Mouse (Mus musculus) embryonic facial prominence, embryonic 14.5 days (tissue): ENCODE data around the gene Rnf123. TPM values are rescaled to one million over a fixed set of nuclear protein-coding genes. Genes with fewer than 3 reads are reported as not detected.

Experiments
- ATAC-seq: fragments of 200-750 bp; cut with Nextera tagmentation; 2 replicates; pipeline ENCODE4 v1.8.0; 2017; ENCODE audit warnings: low read depth, moderate number of reproducible peaks, moderate TSS enrichment
- DNase-seq: peaks from one replicate; pipeline ENCODE4 v3.0.0-alpha.2; 2015; ENCODE audit warnings: low spot score
- H3K27ac ChIP-seq: fragments of 300-500 bp; sonication (generic); replicated peaks from 2 replicates; pipeline ENCODE4 v1.5.1; 2014; ENCODE audit warnings: low read depth, mild to moderate bottlenecking, low read length, moderate library complexity
- H3K27me3 ChIP-seq: fragments of 300-500 bp; sonication (generic); replicated peaks from 2 replicates; pipeline ENCODE4 v1.6.1; 2014; ENCODE audit warnings: low read length; ENCODE audit not compliant: control insufficient read depth, insufficient read depth
- H3K36me3 ChIP-seq: fragments of 300-500 bp; sonication (generic); 2 replicates; pipeline ENCODE4 v1.6.1; 2014; ENCODE audit warnings: low read length, mixed read lengths; ENCODE audit not compliant: control insufficient read depth, insufficient read depth
- H3K4me1 ChIP-seq: fragments of 300-500 bp; sonication (generic); 2 replicates; pipeline ENCODE4 v1.6.1; 2014; ENCODE audit warnings: antibody characterized with exemption, low read length; ENCODE audit not compliant: control insufficient read depth, insufficient read depth
- H3K4me2 ChIP-seq: fragments of 300-500 bp; sonication (generic); 2 replicates; pipeline ENCODE4 v1.6.1; 2014; ENCODE audit warnings: low read depth, mild to moderate bottlenecking, low read length, moderate library complexity, mixed read lengths
- H3K4me3 ChIP-seq: fragments of 300-500 bp; sonication (generic); 2 replicates; pipeline ENCODE4 v1.5.1; 2014; ENCODE audit warnings: low read depth, mild to moderate bottlenecking, low read length
- H3K9ac ChIP-seq: fragments of 300-500 bp; sonication (generic); 2 replicates; pipeline ENCODE4 v1.6.1; 2014; ENCODE audit warnings: low read depth, mild to moderate bottlenecking, low read length, moderate library complexity, mixed read lengths
- H3K9me3 ChIP-seq: fragments of 300-500 bp; sonication (generic); 2 replicates; pipeline ENCODE4 v1.6.1; 2016; ENCODE audit warnings: low read length; ENCODE audit not compliant: control insufficient read depth
- WGBS: fragments of 180-500 bp; shearing (Covaris S2); extraction: QIAGEN DNeasy Blood & Tissue Kit; methylation state at CpG from one replicate; pipeline ENCODE4 v1.1.7; 2014; 5-methylcytosine and 5-hydroxymethylcytosine counted together
- polyA plus RNA-seq: library from polyadenylated mRNA; unstranded; fragments of >200 nt; fragmentation: Nextera tagmentation; extraction: Ambion mirVana; gene quantifications from 2 replicates; pipeline ENCODE4 v1.2.1, GENCODE M21; 2014

Gene Rnf123
- polyA plus RNA-seq, 1 experiment from 2014 or later = 22.9 TPM

DNA sequence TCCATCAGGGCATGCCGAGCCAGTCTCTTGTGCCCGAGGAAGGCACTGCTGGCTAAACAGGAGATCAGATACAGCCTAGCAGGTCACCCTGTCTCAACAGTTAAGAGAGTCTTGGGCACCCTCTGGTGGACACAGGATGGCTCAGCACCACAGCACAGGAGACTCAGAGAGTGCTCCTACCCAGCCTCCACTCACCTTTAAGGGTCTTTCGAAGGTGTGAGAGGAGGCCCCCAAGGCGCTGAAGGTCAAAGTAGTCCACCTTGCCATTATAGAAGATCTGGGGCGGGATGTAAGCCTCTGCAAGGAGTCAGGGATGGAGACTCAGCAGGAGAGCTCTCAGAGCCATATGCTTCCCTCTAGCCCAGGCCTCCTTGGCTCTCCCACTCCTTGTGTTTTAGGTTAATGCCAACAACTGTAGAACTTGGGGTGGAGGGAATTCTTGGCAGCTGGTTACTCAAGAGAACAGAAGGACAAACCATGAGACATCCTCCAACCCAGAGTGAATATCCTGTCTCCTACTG lies 17.6 kb downstream of the Rnf123 start:
- ATAC-seq (peak; percentile 53; the same call in 1 of the 2 replicates), DNase-seq (peak; percentile 67)
- Histone ChIP-seq H3K4me2 (no peak overlapping the region), H3K4me1 (no peaks in the 10 kb centered on the region), H3K9me3 (no peaks in the 10 kb centered on the region), H3K9ac (no peak overlapping the region), H3K36me3 (peaks cover 49% of the 10 kb centered on the region), H3K27me3 (no peaks in the 10 kb centered on the region), H3K27ac (no peak overlapping the region), H3K4me3 (no peak overlapping the region)
- 42% methylated on average over 5 of the region's 5 CpGs for WGBS

- Histone ChIP-seq H3K4me3 (no peak overlapping the region), H3K9me3 (no peaks in the 10 kb centered on the region), H3K27me3 (no peaks in the 10 kb centered on the region)
These were observed 19.8 kb downstream of the Rnf123 start for GRCm38 (mm10) chr9:108063361-108063760.

GRCm38 (mm10) chr9:108062142-108062541 lies 21.0 kb downstream of the Rnf123 start:
- no peak overlapping the region for H3K4me3 ChIP-seq
- no peaks in the 10 kb centered on the region for H3K4me1 ChIP-seq
- DNase-seq (no peak), ATAC-seq (no peak)
- H3K36me3 ChIP-seq = peaks cover 72% of the 10 kb centered on the region
- H3K9me3 ChIP-seq = no peaks in the 10 kb centered on the region
- no peaks in the 10 kb centered on the region for H3K27me3 ChIP-seq
- H3K27ac ChIP-seq = no peak overlapping the region
- no peak overlapping the region for H3K4me2 ChIP-seq
- 85% methylated on average over 3 of the region's 3 CpGs for WGBS
- H3K9ac ChIP-seq = no peak overlapping the region

More at GRCm38 (mm10) chr9:108063361-108063760, 19.8 kb downstream of the Rnf123 start:
- Histone ChIP-seq H3K9ac (no peak overlapping the region), H3K36me3 (peaks cover 62% of the 10 kb centered on the region), H3K27ac (no peak overlapping the region), H3K4me2 (no peak overlapping the region), H3K4me1 (no peaks in the 10 kb centered on the region)
- WGBS = 81% methylated on average over 12 of the region's 12 CpGs
- no peak for DNase-seq
- no peak for ATAC-seq

DNA sequence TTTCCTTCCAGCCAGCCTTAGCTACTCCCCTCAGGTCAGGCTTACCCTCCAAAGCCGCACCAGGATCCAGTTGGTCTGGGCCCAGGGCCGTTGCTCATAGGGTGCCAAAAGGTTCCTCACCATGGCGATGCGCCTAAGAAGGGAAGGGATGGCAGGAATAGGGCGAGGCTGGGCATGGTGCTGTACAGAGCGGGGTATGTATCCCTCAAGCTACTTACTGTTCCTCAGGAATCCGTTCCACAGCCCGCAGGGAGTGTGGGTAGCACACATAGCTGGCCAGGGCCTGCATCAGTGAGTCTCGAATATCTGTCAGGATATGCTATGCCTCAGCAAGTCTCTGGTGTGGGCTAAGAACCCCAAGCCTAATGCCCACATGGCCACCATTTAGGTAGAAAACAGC lies 24.9 kb downstream of the Rnf123 start:
- Histone ChIP-seq H3K9ac (no peak overlapping the region), H3K27ac (no peak overlapping the region), H3K27me3 (no peaks in the 10 kb centered on the region), H3K4me2 (no peak overlapping the region), H3K36me3 (peaks cover 88% of the 10 kb centered on the region), H3K9me3 (no peaks in the 10 kb centered on the region), H3K4me3 (no peak overlapping the region), H3K4me1 (no peaks in the 10 kb centered on the region)
- ATAC-seq = no peak
- 88% methylated on average over 9 of the region's 9 CpGs for WGBS
- no peak for DNase-seq

- no peak overlapping the region for H3K4me2 ChIP-seq
- H3K4me1 ChIP-seq = no peaks in the 10 kb centered on the region
- H3K27me3 ChIP-seq = no peaks in the 10 kb centered on the region
- no peak overlapping the region for H3K27ac ChIP-seq
- DNase-seq (no peak), ATAC-seq (no peak)
- no peak overlapping the region for H3K9ac ChIP-seq
- H3K36me3 ChIP-seq = peaks cover 79% of the 10 kb centered on the region
- no peaks in the 10 kb centered on the region for H3K9me3 ChIP-seq
- WGBS = 81% methylated on average over 5 of the region's 5 CpGs
- H3K4me3 ChIP-seq = no peak overlapping the region
These were observed 25.9 kb downstream of the Rnf123 start for GRCm38 (mm10) chr9:108057262-108057562.

DNA sequence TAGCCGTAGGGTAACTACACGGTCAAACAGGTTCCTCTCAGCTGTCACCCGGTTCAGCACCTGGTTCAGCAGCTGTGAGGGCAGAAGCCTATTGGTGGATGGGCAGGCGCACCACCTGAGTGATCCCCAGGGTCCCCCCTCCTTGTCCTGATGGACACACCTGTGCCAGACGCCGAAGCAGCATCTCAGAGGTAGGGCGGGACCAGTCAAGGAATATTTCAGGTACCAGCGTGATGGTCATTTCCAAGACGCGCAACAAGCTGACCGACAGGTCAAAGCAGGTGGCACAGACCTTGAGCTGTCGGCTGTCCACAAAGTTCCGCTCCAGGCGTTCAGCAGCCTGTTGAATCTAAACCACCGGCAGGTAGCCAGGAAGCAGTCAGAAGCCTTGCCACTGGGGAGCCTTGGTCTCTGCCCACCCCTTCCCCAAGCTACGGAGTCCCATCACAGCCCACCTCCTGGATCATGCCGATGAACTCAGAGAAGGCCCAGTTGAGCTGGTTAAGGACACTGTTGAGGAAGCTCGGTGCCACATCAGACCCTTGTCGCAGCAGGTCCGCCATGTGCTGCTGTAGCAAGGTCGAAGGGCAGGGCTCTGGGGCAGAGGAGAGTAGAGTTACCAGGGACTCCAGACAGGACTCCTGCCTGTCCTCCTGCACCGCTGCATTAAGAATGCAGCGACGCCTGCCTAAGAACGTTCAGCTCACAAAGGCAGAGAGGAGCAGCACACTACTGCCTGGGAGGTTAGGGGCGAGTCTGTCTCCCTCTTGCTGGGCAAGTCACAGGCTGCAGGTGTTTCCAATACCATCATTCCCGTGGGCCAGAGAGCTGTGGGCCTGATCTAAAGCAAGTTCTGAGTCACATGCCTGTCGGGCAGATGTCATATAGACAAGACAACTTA lies 26.5 kb downstream of the Rnf123 start:
- peaks cover 80% of the 10 kb centered on the region for H3K36me3 ChIP-seq
- H3K9ac ChIP-seq = no peak overlapping the region
- H3K9me3 ChIP-seq = no peaks in the 10 kb centered on the region
- ATAC-seq = no peak
- WGBS = 83% methylated on average over 25 of the region's 28 CpGs
- no peak overlapping the region for H3K4me2 ChIP-seq
- no peak overlapping the region for H3K27ac ChIP-seq
- no peaks in the 10 kb centered on the region for H3K4me1 ChIP-seq
- no peak for DNase-seq
- no peak overlapping the region for H3K4me3 ChIP-seq
- no peaks in the 10 kb centered on the region for H3K27me3 ChIP-seq

- Histone ChIP-seq H3K9me3 (no peaks in the 10 kb centered on the region), H3K27me3 (no peaks in the 10 kb centered on the region), H3K36me3 (peaks cover 84% of the 10 kb centered on the region), H3K27ac (no peak overlapping the region), H3K4me3 (no peak overlapping the region), H3K9ac (0 out of 2 replicates have a peak overlapping the region, but pooled peaks have one; percentile 14), H3K4me1 (no peaks in the 10 kb centered on the region), H3K4me2 (no peak overlapping the region)
- ATAC-seq (no peak), DNase-seq (no peak)
- WGBS = 94% methylated on average over 6 of the region's 6 CpGs
These were observed 27.4 kb downstream of the Rnf123 start for GRCm38 (mm10) chr9:108055661-108056237.

DNA sequence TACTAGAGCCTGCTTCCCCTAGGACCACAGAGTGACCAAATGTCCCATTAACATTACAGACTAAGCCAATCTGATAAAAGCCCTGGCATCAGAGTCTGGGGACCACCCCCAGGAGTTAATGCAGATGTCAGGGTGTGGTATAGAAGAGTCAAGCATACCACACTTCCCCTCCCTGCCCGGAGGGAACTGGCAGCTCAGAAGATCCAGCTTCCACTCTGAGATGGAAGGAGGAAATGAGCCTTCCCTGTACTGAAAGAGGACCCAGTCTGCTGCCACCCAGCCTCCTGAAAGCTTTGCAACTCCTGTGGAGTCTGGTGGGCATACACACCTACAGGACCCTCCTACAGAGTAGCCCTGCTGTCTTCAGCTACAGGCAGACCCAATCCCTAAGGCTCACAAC lies 28.1 kb downstream of the Rnf123 start:
- DNase-seq (no peak), ATAC-seq (no peak)
- Histone ChIP-seq H3K4me3 (no peak overlapping the region), H3K9me3 (no peaks in the 10 kb centered on the region), H3K36me3 (peaks cover 86% of the 10 kb centered on the region), H3K9ac (0 out of 2 replicates have a peak overlapping the region, but pooled peaks have one; percentile 14), H3K4me2 (no peak overlapping the region), H3K27ac (no peak overlapping the region), H3K27me3 (no peaks in the 10 kb centered on the region), H3K4me1 (no peaks in the 10 kb centered on the region)
- 83% methylated on average over 1 of the region's 1 CpGs for whole genome bisulfite sequencing
